Mouse (Mus musculus) T-helper 17 cell (primary cell): ENCODE measurements around the gene Atp6v0d1.
"Not testable (repeated sequence)": the region's sequence is repeated elsewhere in the genome, so short reads cannot be mapped to it uniquely, and the experiment has no call there.

ENCODE experiments used
- in situ Hi-C, 2 experiments: fragments of 300-600 bp; cut with MboI, MseI; formaldehyde crosslinking; loops; 1 replicate in 1 of 2; 2 replicates in 1 of 2; pipeline ENCODE4 v1.15.1; 2025; ENCODE audit warnings: high pct_unique_total_duplicates in 2 of 2

The Atp6v0d1 gene

DNA sequence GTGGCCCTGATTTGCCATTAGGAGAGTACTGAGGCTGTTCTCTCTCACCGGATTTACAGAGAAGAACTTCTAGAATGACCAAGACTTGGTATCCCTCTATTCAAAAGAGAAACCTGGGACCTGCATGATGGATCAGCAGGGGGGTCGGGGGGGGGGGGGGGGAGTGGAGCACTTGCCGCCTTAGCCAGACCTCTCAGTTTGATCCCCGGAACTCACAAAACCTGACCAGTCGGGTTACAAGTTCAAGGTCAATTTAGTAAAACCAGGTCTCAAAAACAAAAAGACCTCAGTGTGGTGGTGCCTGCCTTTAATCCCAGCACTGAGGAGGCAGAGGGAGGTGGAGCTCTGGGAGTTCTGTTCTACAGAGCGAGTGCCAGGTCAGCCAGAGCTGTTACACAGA is 8.9 kb upstream of the Atp6v0d1 start:
- in situ Hi-C loops, result no loop called here

DNA sequence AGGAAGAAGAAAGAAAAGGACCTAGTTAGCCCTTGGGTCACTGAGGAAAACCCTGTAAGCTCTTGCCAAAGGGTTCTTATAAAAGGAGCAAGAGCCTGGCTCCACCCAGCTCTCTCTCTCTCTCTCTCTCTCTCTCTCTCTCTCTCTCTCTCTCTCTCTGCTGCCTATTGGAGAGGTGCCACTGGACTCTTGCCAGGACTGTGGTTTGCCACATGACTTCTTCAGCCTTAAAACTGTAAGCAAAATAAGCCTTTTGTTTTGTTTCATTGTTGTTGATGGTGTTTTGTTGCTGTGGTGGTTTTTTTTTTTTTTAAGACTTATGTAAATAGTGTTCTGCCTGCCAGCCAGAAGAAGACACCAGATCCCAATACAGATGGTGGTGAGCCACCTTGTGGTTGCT is 7.6 kb upstream of the Atp6v0d1 start:
- in situ Hi-C loops, result no loop called here

DNA sequence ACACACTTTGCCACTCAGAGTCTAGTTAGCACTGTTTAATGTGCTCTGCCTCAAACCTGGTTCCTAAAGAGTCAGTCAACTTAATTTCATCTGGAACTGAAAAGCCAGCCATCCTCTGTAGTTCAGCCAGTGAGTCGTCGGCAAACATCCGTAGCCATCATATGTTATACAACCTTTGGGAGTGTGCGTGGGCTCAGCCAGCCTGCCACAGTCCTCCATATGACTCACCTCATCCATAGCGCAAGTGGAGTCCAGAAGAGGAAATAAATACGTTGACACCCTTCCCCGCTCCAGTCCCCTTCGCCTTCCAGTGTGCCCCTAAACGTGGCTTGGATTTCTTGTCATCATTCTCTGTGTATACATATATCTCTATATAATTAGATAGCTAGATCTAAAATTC is 6.0 kb upstream of the Atp6v0d1 start:
- in situ Hi-C loops, result no loop called here

DNA sequence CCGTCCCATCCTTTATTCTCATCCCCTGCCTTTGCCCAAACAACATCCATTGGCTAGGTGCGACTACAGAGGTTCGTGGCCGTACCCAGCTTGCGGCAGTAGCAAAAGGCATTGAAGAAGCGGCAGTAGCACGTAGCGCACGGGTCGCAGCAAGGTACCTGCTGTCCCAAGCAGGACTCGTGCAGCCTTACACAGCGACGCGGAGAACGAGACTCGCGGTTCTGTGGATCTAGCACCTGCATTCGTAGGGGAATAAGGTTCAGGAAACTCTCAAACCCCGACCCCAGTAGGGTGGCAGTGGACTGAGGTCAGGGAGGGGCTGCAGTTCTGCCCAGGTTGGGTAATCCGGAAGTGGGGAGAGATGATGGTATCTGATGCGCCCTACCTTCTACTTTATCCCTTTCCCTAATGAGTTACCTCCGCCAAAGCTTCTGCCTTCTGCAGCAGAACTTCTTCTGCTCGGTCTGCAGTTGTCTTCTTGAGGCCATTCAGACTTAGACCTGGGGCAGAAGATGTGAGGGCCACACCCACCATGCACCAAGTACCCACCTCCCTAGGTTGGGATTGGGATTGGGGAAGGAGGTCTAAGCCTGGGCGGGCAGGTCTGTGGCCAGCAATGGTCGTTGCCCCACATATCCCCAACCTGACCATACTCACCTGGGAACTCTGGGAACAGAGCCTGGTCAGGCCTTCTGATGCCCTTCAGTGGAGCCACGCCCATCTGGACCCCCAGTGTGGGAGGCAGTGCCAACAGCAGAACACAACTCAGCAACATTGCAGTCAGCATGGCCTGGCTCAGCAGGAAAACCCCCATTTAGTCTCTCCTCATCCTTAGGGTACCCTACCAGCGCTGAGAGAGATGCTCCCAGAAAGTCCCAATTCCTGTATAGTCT is 1.1 kb upstream of the Atp6v0d1 start:
- in situ Hi-C loops, result no loop called here

DNA sequence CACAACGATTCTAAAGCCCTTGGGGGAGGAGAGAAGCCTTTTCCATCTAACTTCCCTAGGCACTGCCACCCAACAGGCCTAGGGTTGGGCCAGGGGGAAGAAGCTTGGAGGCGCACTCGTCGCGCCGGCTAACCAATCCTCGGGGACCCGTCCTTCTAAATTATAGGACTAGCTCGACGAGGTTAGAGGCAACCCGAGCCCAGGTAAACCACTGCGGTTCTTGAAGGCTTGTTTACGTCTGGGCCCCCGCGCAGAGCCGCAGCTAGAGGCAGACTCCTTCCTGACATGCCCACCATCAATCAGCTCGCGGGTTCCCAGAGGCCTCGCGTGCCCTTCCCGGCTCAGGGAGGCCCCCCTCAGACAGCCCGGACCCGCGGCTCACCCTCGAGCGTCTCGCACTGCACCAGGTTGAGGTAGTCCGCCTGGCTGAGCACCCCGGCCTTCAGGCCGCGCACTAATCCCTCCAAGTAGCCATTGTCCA is 406 bp downstream of the Atp6v0d1 start:
- in situ Hi-C loops, result no loop called here

DNA sequence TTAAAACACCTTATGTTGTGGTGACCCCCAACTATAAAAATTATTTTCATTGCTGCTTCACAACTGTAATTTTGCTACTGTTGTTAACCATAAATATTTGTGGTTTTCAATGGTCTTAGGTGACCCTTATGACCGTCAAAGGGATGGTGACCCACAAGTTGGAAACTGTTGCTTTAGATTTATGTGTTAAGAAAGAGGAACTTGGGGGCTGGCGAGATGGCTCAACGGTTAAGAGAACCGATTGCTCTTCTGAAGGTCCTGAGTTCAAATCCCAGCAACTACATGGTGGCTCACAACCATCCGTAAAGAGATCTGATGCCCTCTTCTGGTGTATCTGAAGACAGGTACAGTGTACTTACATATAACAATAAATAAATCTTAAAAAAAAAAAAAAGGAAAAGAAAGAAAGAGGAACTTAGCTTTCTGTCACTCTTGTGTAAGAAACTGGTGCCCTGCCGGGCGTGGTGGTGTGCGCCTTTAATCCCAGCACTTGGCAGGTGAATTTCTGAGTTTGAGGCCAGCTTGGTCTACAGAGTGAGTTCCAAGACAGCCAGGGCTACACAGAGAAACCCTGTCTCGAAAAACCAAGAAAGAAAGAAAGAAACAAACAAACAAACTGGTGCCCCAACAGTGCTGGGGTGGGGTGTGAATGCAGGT is 1.1 kb downstream of the Atp6v0d1 start:
- in situ Hi-C loops, result not testable (repeated sequence)

DNA sequence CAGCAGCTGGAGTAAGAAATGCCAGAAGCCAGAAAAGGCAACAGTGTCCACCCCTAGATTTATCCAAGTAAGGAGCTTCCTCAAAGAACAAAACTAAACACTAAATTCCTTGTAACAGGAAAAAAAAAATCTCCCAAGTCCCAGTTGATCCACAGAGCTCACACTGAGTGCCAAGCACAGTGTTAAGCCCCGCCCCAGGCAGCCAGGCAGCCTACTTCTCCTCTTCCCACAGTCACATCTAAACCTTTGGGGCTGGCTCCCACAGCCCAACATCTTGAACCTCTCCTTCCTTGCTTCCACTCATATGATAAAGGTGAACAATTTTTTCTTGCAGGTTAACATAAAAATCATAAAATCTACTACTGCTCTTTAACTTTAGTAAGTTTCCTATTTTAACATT is 2.0 kb downstream of the Atp6v0d1 start:
- in situ Hi-C loops, result no loop called here

DNA sequence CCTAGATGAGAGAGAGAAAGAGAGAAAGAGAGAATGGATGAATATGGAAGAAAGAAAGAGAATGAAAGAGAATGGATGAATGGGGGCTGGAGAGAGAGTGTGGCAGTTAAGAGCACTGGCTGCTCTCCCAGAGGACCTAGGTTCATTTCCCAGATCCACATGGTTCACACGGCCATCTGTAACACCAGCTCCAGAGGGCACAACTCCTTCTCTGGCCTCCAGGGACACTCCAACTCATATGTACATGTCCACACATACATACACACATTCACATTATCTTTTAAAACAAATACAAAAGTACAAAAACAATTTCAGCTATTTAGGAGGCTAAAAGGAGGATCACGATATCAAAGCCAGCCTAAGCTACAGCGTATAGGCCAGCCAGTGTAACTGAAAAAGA is 3.0 kb downstream of the Atp6v0d1 start:
- in situ Hi-C loops, result no loop called here

DNA sequence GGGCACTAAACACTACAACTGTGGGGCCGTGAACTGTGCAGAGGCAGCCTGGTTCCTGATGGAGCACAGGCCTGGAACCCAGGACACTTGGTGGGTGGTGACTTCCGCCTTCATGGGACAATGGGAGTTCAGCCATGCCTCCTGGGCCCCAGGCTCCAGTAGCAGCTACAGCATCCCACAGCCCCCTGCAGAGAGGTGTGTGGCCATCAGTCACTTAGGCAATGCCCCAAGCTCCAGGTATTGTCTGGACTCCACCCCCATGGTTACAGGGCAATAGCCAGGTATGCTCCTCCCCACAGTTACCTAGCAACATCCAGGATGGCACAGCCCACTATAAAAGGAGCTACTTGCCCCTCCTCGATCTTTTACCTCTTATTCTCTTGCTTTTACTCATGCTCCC is 10.6 kb downstream of the Atp6v0d1 start:
- in situ Hi-C loops, result no loop called here

DNA sequence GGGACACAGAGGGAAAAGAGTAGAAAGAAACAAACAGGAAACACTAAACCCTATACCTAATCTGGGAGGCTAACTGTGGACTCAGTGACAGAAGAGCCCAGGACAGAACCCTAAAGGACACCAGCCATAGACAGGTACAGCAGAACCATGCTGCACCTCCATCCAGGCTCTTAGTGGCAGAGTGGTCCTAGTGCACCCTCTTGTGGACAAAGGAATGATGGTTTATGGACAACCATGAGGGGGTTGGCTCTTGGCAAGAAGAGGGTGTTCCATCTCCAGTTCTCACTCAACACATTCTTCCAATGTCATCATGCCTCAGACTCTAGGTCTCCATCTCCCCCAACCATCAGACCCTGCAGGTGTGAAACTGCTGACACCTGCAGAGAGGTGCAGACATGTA is 11.8 kb downstream of the Atp6v0d1 start:
- in situ Hi-C loops, result no loop called here

DNA sequence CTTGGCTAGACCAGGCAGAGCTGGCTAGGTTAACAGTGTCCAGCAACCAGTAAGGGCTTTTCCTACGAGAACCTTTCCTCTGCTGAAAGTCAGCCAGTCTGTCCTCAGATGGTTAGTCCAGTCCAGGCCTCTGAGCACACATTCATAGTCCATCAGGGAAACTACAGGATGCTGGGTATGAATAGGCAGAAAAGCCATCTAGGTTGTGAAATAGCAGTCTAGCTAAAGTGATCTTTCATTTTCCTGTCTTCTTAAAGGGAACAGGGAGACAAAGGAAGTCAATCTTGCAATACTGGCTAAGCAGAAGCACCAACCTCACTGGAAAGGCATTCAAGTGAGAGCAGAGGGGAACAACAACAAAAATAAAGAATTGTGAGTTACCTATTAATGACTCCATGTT is 13.0 kb downstream of the Atp6v0d1 start:
- in situ Hi-C loops, result no loop called here

DNA sequence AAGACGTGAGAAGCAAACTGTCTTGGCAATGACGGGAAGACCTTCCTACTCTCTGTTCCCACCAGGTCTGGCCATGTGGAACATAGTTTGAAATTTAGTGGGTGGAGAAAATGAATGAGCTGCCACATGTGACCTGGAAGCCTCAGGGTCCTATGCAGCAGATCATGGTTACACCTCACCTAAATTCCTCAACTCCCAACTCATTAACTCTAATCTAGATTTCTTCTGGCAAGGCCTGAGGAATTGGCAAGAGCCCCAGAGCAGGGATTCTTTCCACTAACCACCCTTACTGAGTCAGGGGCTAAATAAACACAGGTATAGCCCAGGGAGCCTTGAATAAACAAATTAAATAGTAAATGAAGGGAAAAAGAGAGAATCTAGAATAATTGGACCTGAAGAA is 13.8 kb downstream of the Atp6v0d1 start:
- in situ Hi-C loops, result no loop called here

DNA sequence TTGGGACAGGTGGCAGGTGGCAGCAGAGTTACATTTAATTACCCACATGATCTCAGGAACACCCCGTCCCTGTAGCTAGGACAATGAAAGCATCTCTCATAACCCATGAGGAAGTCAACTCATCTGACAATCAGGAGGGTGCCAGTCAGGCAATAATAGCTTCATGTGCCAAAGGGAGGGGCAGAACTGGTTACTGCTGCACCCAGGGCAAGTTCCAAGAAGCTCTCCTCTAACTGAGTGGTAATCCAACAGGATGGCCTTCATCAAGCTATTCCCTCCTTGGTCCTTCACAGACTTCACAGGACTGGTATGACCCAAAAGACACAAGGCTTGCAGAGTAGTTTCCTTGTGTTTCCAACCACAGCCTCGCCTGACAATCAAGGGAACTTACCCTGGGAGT is 15.8 kb downstream of the Atp6v0d1 start:
- in situ Hi-C loops, result no loop called here

DNA sequence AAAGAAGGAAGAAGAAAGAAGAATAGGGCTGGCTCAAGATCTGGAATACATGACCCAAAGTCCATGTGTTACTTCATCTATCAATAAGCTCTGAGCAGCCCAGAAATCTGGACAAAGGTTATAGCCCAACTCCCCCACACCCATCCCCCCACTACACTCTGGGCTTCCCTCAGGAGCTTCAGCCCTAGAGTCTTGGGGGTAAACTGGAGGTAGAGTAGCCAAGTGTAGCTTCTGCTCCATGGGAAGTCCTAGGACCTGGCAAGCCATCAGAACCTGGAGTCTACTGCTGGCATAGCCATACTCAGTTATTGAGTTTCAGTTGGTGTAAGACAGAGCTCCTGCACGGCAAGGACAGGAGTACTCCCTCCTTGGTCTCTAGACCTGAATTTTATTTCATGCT is 16.3 kb downstream of the Atp6v0d1 start:
- in situ Hi-C loops, result no loop called here

DNA sequence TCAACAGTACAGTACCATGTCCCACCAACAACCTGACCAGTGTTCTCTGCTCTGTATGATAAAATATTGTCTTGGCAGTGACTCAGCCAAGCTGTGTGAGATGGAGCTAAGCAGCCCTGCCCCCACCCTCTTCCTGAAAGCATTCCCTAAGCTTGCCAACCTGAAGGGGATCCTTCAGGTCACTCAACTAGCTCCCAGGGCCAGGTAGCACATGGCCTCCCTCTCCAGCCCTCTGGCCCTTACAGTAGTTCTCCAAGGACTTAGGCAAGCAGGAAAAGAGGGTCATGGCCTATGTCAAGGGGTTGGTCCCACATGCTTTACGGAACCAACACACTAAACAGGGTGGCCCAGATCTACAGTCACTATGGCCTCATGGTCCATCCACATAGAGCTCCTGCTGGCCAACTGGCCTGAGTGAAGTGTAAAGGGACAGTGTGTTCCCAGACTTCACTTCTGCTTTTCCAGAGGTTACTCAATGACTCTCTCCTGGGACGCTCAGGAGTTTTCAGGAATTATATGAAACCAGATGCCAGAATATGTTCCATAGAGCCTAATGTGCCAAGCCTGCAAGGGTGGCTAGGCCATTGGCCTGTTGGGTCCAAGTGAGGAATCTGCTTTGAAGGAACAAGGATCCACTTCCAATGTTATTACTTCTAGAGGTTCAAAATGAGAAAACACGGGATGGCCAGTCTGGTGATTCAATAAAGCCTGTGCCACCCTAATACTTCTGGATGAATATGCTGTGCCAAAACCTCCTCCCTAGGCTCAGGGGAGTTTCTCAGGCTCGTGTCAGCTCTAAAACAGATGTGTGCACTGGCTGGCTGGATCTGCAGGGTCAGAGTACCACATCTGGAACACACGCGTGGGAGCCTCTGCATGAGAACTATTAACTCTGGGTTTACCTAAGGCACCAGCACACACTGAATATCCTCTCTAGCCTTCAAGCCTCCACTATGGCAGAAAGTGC is 19.2 kb downstream of the Atp6v0d1 start:
- in situ Hi-C loops, result no loop called here

DNA sequence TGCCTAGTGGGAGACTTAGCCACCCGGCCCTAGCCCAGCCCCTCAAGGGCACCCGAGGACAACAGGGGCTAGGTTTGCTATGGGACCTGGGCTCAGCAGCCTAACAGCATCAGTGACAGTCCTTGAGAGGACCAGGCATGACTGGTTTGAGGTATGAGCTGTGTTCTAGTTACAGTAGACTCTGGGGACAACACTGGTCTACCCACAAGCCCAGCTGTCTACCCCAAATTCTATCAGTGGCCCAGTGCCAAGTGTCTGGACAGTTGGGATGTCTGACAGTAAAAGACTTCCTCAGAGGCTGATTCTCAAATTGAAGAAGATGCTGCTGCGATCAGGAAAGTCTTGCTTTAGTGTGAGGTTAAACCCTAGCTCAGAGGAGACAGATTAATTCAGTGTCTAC is 20.6 kb downstream of the Atp6v0d1 start:
- in situ Hi-C loops, result no loop called here

DNA sequence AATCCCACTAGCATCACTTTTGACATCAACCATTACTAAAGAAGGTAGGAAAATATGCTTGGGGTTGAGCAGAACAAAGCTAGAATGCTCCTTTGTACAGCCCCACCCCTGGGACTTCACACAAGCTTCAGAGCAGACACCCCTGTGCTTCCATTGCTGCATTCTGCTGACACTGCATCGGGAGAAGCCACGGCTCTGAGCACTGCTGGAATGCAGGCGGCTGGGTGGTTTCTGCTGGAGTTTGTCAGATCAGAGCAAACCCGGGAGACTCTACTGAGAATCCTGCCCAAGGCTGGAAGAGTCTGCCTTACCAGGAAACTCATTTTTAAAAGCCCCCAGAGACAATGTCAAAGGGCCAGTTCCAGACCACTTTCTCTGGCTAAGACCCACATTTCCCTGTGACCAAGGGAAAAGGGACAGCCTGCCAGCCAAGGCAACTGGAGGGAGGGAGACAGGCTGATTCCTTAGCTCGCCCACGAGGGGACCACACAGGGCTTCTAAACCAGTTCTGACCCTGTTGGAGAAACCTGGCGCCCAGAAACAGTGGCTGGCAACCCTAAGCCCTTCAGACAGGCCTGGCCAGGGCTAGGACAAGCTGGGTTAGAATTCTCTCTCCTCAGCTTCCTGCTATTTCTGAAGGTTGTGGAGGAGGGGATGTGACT is 21.2 kb downstream of the Atp6v0d1 start:
- in situ Hi-C loops, result no loop called here

DNA sequence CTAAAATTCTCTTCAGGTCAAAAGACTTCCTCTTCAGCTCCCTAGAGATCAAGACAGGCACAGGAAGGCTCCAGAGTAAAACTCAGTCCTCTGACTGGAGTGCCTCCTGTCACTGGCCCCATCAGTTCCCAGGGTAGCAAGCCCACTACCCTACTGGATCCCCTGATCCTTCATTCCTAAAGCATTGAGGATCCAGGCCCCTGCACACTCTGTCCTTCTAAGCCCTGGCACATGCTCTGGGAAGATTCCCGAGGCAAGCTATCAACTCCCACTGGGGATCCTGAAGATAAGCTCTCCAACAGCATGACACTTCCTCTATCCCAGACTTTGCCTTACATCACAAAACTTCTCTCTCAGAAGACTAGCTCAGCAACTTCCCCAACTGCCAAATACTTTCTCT is 22.1 kb downstream of the Atp6v0d1 start:
- in situ Hi-C loops, result no loop called here

DNA sequence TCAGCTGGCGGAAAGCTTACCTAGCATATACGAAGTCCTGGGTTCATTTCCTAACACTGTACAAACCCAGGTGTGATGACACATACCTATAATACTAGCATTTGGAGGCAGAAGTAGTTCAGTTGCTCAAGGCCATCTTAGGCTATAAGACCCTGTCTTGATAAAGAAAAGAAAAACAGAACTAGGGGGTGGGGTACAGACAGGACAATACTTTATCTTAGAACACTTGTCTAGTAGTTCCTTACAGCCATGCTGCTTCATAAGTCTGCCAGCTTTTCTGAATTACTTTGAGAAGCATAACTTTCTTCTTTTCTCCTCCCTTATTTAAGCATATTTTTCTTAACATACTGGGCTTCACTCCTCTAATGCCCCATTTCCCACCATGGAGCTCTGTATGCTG is 23.0 kb downstream of the Atp6v0d1 start:
- in situ Hi-C loops, result no loop called here

DNA sequence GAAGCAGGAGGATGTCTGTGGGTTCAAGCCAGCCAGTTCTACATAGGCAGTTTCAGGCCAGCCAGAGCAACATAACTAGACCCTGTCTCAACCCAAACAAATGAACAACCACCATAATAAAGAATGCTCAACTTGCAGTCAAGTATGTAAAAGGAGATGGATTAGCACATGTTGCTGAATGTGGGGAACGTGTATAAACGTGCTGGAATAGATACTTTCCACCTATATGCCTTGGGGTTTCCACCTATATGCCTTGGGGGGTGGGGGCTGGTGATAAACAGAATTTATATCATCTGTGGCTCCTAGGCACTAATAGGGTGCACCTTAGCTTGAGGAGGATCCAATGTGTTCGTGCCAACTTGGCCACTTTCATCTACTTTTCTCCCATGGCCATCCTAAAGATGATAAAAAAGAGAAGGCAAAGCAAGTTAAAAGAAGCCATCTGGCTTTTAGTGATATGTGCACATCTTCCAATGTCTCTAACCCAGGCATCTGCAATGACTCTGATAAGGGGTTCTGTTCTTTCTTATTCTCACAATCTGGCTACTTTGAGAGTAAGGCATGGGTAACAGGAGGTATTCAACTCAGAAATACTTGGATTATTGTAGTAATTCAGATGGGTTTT is 23.7 kb downstream of the Atp6v0d1 start:
- in situ Hi-C loops, result no loop called here

DNA sequence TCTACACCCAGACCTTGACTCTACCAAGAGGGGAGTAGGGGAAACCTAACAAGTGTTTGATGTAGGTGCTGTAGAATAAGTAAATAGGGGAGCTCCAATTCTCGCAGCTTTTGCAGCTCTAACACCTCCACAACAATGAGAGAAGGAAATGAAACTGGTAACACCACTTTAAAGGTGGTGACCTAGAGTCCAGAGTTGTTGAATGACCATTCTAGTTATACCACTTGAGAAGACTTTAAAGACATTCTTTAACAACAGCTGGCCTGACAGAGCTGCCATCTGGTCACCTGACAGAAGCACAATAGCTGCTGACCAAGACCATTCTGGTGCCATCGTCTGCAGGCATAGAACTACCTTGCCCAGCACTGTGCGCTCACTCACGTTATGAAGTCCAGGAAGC is 26.9 kb downstream of the Atp6v0d1 start:
- in situ Hi-C loops, result loop anchor here in 1 of 2 experiments (10.0 kb wide), 1 partner anchor 64 kb away; the partner anchor contains the start of gene Tppp3
